In genomic region chr4:12306618-12307565, GRCm38 (mm10) we compare ENCODE assay signal across 15 mouse cellular contexts.
DNase-seq lines count a peak whose midpoint lies in the region; ATAC-seq and TF ChIP-seq lines count a peak whose summit lies in the region.
"Had no signal": no experiment of that assay in that cellular context is flagged by ENCODE, and none has a peak within 500 bp of the region (broad histone marks: within the 10 kb centered on the region; RNA-seq: fewer than 3 reads in every experiment).

No protein-coding gene starts in this region.

- H3K4me1 ChIP-seq in embryonic facial prominence, embryonic 11.5 days (ENCODE audit: control insufficient read depth, insufficient read depth, low read length): no peaks in the 10 kb centered on the region
- H3K4me1 ChIP-seq in embryonic facial prominence, embryonic 10.5 days: peaks cover 21% of the 10 kb centered on the region; the same call in 1 of the 2 replicates
- peaks cover 14% of the 10 kb centered on the region; the same call in 1 of the 2 replicates for H3K4me1 ChIP-seq in hindbrain, embryonic 10.5 days (replicated peaks)
- H3K4me1 ChIP-seq in midbrain, embryonic 11.5 days (ENCODE audit: control insufficient read depth, insufficient read depth, low read length): peaks cover 7% of the 10 kb centered on the region
- H3K4me1 ChIP-seq: heart, embryonic 15.5 days; limb, embryonic 15.5 days had no signal

- no peaks in the 10 kb centered on the region for H3K36me3 ChIP-seq in embryonic facial prominence, embryonic 11.5 days (replicated peaks; ENCODE audit: control insufficient read depth, insufficient read depth, low read depth, low read length)
- no peaks in the 10 kb centered on the region for H3K36me3 ChIP-seq in embryonic facial prominence, embryonic 10.5 days (replicated peaks)
- H3K36me3 ChIP-seq in hindbrain, embryonic 10.5 days: no peaks in the 10 kb centered on the region
- no peaks in the 10 kb centered on the region for H3K36me3 ChIP-seq in midbrain, embryonic 11.5 days (ENCODE audit: control insufficient read depth, insufficient read depth, low read length)
- H3K36me3 ChIP-seq: heart, embryonic 15.5 days; limb, embryonic 15.5 days had no signal

- no peak overlapping the region for H3K4me2 ChIP-seq in embryonic facial prominence, embryonic 11.5 days (ENCODE audit: low read depth, low read length)
- H3K4me2 ChIP-seq in midbrain, embryonic 11.5 days: no peak overlapping the region
- H3K4me2 ChIP-seq: heart, embryonic 15.5 days; limb, embryonic 15.5 days; lung, embryonic 14.5 days had no signal

- no peak overlapping the region for H3K27ac ChIP-seq in embryonic facial prominence, embryonic 11.5 days (replicated peaks; ENCODE audit: low read depth, low read length)
- H3K27ac ChIP-seq in embryonic facial prominence, embryonic 10.5 days (replicated peaks): no peak overlapping the region
- peak overlapping the region; percentile 46; the same call in 1 of the 2 replicates for H3K27ac ChIP-seq in hindbrain, embryonic 10.5 days
- H3K27ac ChIP-seq in midbrain, embryonic 11.5 days (ENCODE audit: low read depth, low read length): peak overlapping the region; percentile 17; the same call in 1 of the 2 replicates
- H3K27ac ChIP-seq in gastrocnemius, adult 2 months: no peak overlapping the region
- H3K27ac ChIP-seq: heart, embryonic 15.5 days; limb, embryonic 15.5 days had no signal

- no peak overlapping the region for H3K9ac ChIP-seq in embryonic facial prominence, embryonic 11.5 days (replicated peaks; ENCODE audit: low read length)
- no peak overlapping the region for H3K9ac ChIP-seq in midbrain, embryonic 11.5 days (ENCODE audit: low read length)
- H3K9ac ChIP-seq: heart, embryonic 15.5 days; limb, embryonic 15.5 days; lung, embryonic 14.5 days had no signal

- peak; percentile 0 for DNase-seq in embryonic facial prominence, embryonic 11.5 days (ENCODE audit: low spot score)
- no peak for DNase-seq in embryonic facial prominence, embryonic 10.5 days (ENCODE audit: low spot score)
- DNase-seq in brain, adult 2 months (ENCODE audit: low read depth, low spot score): peak; percentile 33
- DNase-seq in hindbrain, embryonic 10.5 days (ENCODE audit: low spot score): no peak
- peak; percentile 86 for DNase-seq in midbrain, embryonic 11.5 days (ENCODE audit: low spot score, missing footprints)
- DNase-seq in gastrocnemius, adult 2 months: no peak
- no peak for DNase-seq in urinary bladder, postnatal 10 days (ENCODE audit: low spot score)
- no peak for DNase-seq in lung, postnatal 10 days
- DNase-seq: cerebellum, postnatal 25 days; gastrocnemius, postnatal 25 days; lung, embryonic 14.5 days had no signal

- no peak for TF ChIP-seq CTCF in gastrocnemius, adult 2 months (IDR thresholded peaks at IDR 0.05)

- 73% methylated on average over 9 of the region's 9 CpGs for WGBS in embryonic facial prominence, embryonic 11.5 days
- 76% methylated on average over 9 of the region's 9 CpGs for WGBS in embryonic facial prominence, embryonic 10.5 days
- 77% methylated on average over 9 of the region's 9 CpGs for WGBS in hindbrain, embryonic 10.5 days
- WGBS in midbrain, embryonic 11.5 days: 69% methylated on average over 9 of the region's 9 CpGs

- no peaks in the 10 kb centered on the region for H3K27me3 ChIP-seq in embryonic facial prominence, embryonic 11.5 days (ENCODE audit: control insufficient read depth, insufficient read depth, low read length)
- no peaks in the 10 kb centered on the region for H3K27me3 ChIP-seq in embryonic facial prominence, embryonic 10.5 days (replicated peaks; ENCODE audit: low read depth, poor library complexity, severe bottlenecking)
- H3K27me3 ChIP-seq in hindbrain, embryonic 10.5 days (ENCODE audit: insufficient read depth, poor library complexity, severe bottlenecking): no peaks in the 10 kb centered on the region
- H3K27me3 ChIP-seq in midbrain, embryonic 11.5 days (ENCODE audit: control insufficient read depth, insufficient read depth, low read length): no peaks in the 10 kb centered on the region
- H3K27me3 ChIP-seq: heart, embryonic 15.5 days; limb, embryonic 15.5 days had no signal

- no peaks in the 10 kb centered on the region for H3K9me3 ChIP-seq in embryonic facial prominence, embryonic 11.5 days (replicated peaks; ENCODE audit: control insufficient read depth, low read length)
- H3K9me3 ChIP-seq in embryonic facial prominence, embryonic 10.5 days: no peaks in the 10 kb centered on the region
- no peaks in the 10 kb centered on the region for H3K9me3 ChIP-seq in hindbrain, embryonic 10.5 days
- H3K9me3 ChIP-seq in midbrain, embryonic 11.5 days (ENCODE audit: control insufficient read depth, low read length): no peaks in the 10 kb centered on the region
- H3K9me3 ChIP-seq: heart, embryonic 15.5 days; limb, embryonic 15.5 days had no signal

- H3K4me3 ChIP-seq in embryonic facial prominence, embryonic 11.5 days (ENCODE audit: low read depth, low read length): no peak overlapping the region
- H3K4me3 ChIP-seq in embryonic facial prominence, embryonic 10.5 days: no peak overlapping the region
- H3K4me3 ChIP-seq in hindbrain, embryonic 10.5 days: no peak overlapping the region
- no peak overlapping the region for H3K4me3 ChIP-seq in midbrain, embryonic 11.5 days (ENCODE audit: low read depth, low read length)
- H3K4me3 ChIP-seq in gastrocnemius, adult 2 months: no peak overlapping the region
- H3K4me3 ChIP-seq: erythroblast, embryonic 14.5 days; heart, embryonic 15.5 days; limb, embryonic 15.5 days had no signal

- ATAC-seq in embryonic facial prominence, embryonic 11.5 days (replicated peaks; ENCODE audit: insufficient number of reproducible peaks, low FRiP score, low TSS enrichment, low read depth): no peak
- ATAC-seq in midbrain, embryonic 11.5 days (ENCODE audit: low FRiP score): peak; percentile 63
- ATAC-seq: intestine, postnatal 0 days had no signal

- intact Hi-C loops in gastrocnemius, adult 2 months (cut with DNase I): no loop called here

Comparison
In these comparisons a context has a peak if more than half of its experiments do, and no peak if none do; other contexts are left out.
1. DNase-seq: peak in embryonic facial prominence, embryonic 11.5 days (single experiment), brain, adult 2 months (single experiment) and midbrain, embryonic 11.5 days (single experiment); none in embryonic facial prominence, embryonic 10.5 days (single experiment), hindbrain, embryonic 10.5 days (single experiment), gastrocnemius, adult 2 months (single experiment), urinary bladder, postnatal 10 days (single experiment) and lung, postnatal 10 days (single experiment).
2. H3K27ac ChIP-seq: peak in hindbrain, embryonic 10.5 days (single experiment) and midbrain, embryonic 11.5 days (single experiment); none in embryonic facial prominence, embryonic 11.5 days (single experiment), embryonic facial prominence, embryonic 10.5 days (single experiment) and gastrocnemius, adult 2 months (single experiment).